Mouse (Mus musculus): ENCODE data around the gene Smco2. TPM values are rescaled to one million over a fixed set of nuclear protein-coding genes. Genes with fewer than 3 reads are reported as not detected.

The Smco2 gene
- polyA plus RNA-seq, 1 experiment from 2014 or later, result not detected

- 0 out of 2 replicates have a peak within 1 kb of the TSS, but pooled peaks have one; percentile 39 for H3K27ac ChIP-seq (replicated peaks)
- peak within 1 kb of the TSS; percentile 65 for H3K4me3 ChIP-seq
- peaks cover 8% of the 10 kb centered on the region for H3K27me3 ChIP-seq
- H3K9me3 ChIP-seq, result no peaks in the 10 kb centered on the region
- H3K36me3 ChIP-seq, result no peaks in the 10 kb centered on the region
- peaks cover 17% of the 10 kb centered on the region for H3K4me1 ChIP-seq
- WGBS, result under 1% methylated on average over 69 of the region's 80 CpGs
- peak within 1 kb of the TSS; percentile 82 for H3K4me2 ChIP-seq (replicated peaks)
- ATAC-seq (ENCODE audit: low FRiP score, low read depth), result peak; percentile 96
- peak within 1 kb of the TSS; percentile 68 for H3K9ac ChIP-seq (replicated peaks)
Measured at GRCm38 (mm10) chr6:146887958-146888659, 38.2 kb downstream of the Smco2 start, which contains the start of gene Ppfibp1. Gene Ppfibp1 (plus strand): TSS chr6:146888487.

- Histone ChIP-seq H3K4me3 (peak overlapping the region; percentile 65), H3K27ac (replicated peaks) (no peak overlapping the region), H3K4me1 (peaks cover 17% of the 10 kb centered on the region), H3K9ac (replicated peaks) (peak overlapping the region; percentile 68), H3K27me3 (peaks cover 8% of the 10 kb centered on the region), H3K36me3 (no peaks in the 10 kb centered on the region), H3K9me3 (no peaks in the 10 kb centered on the region), H3K4me2 (replicated peaks) (peak overlapping the region; percentile 82)
- 9% methylated on average over 23 of the region's 26 CpGs for WGBS
- peak; percentile 68 for ATAC-seq (ENCODE audit: low FRiP score, low read depth)
Measured at GRCm38 (mm10) chr6:146888660-146889490, 39.0 kb downstream of the Smco2 start.

- Histone ChIP-seq H3K27ac (replicated peaks) (no peak overlapping the region), H3K4me1 (peaks cover 17% of the 10 kb centered on the region), H3K4me2 (replicated peaks) (no peak overlapping the region), H3K36me3 (no peaks in the 10 kb centered on the region), H3K4me3 (no peak overlapping the region), H3K27me3 (peaks cover 8% of the 10 kb centered on the region), H3K9ac (replicated peaks) (no peak overlapping the region), H3K9me3 (no peaks in the 10 kb centered on the region)
- ATAC-seq (ENCODE audit: low FRiP score, low read depth), result no peak
- 60% methylated on average over 2 of the region's 2 CpGs for WGBS
Measured at GRCm38 (mm10) chr6:146890215-146890614, 40.3 kb downstream of the Smco2 start.

- Histone ChIP-seq H3K27me3 (peaks cover 8% of the 10 kb centered on the region), H3K4me1 (peaks cover 17% of the 10 kb centered on the region), H3K4me2 (replicated peaks) (no peak overlapping the region), H3K27ac (replicated peaks) (no peak overlapping the region), H3K36me3 (no peaks in the 10 kb centered on the region), H3K9ac (replicated peaks) (no peak overlapping the region), H3K4me3 (no peak overlapping the region), H3K9me3 (no peaks in the 10 kb centered on the region)
- no peak for ATAC-seq (ENCODE audit: low FRiP score, low read depth)
Measured at GRCm38 (mm10) chr6:146890633-146891032, 40.7 kb downstream of the Smco2 start.

GRCm38 (mm10) chr6:146893890-146894289 is 44.0 kb downstream of the Smco2 start:
- Histone ChIP-seq H3K4me2 (replicated peaks) (no peak overlapping the region), H3K9me3 (no peaks in the 10 kb centered on the region), H3K4me1 (peaks cover 14% of the 10 kb centered on the region), H3K27me3 (peaks cover 8% of the 10 kb centered on the region), H3K9ac (replicated peaks) (no peak overlapping the region), H3K4me3 (no peak overlapping the region), H3K36me3 (no peaks in the 10 kb centered on the region), H3K27ac (replicated peaks) (no peak overlapping the region)
- 84% methylated on average over 2 of the region's 2 CpGs for WGBS
- no peak for ATAC-seq (ENCODE audit: low FRiP score, low read depth)

GRCm38 (mm10) chr6:146898709-146899108 is 48.8 kb downstream of the Smco2 start:
- Histone ChIP-seq H3K4me2 (replicated peaks) (no peak overlapping the region), H3K36me3 (no peaks in the 10 kb centered on the region), H3K9ac (replicated peaks) (no peak overlapping the region), H3K4me3 (no peak overlapping the region), H3K27ac (replicated peaks) (no peak overlapping the region), H3K27me3 (no peaks in the 10 kb centered on the region), H3K9me3 (no peaks in the 10 kb centered on the region), H3K4me1 (no peaks in the 10 kb centered on the region)
- ATAC-seq (ENCODE audit: low FRiP score, low read depth), result no peak
- 83% methylated on average over 6 of the region's 6 CpGs for WGBS

GRCm38 (mm10) chr6:146899647-146900046 is 49.7 kb downstream of the Smco2 start:
- 77% methylated on average over 2 of the region's 2 CpGs for WGBS
- ATAC-seq (ENCODE audit: low FRiP score, low read depth), result no peak
- no peak overlapping the region for H3K4me2 ChIP-seq (replicated peaks)

GRCm38 (mm10) chr6:146901929-146902328 is 52.0 kb downstream of the Smco2 start:
- Histone ChIP-seq H3K27me3 (no peaks in the 10 kb centered on the region), H3K4me3 (no peak overlapping the region), H3K4me2 (replicated peaks) (no peak overlapping the region), H3K9ac (replicated peaks) (no peak overlapping the region), H3K36me3 (no peaks in the 10 kb centered on the region), H3K4me1 (no peaks in the 10 kb centered on the region), H3K27ac (replicated peaks) (no peak overlapping the region), H3K9me3 (no peaks in the 10 kb centered on the region)
- 90% methylated on average over 4 of the region's 4 CpGs for WGBS
- no peak for ATAC-seq (ENCODE audit: low FRiP score, low read depth)

More at GRCm38 (mm10) chr6:146899647-146900046, 49.7 kb downstream of the Smco2 start:
- Histone ChIP-seq H3K27me3 (no peaks in the 10 kb centered on the region), H3K9me3 (no peaks in the 10 kb centered on the region), H3K36me3 (no peaks in the 10 kb centered on the region), H3K4me1 (no peaks in the 10 kb centered on the region), H3K9ac (replicated peaks) (no peak overlapping the region), H3K4me3 (no peak overlapping the region), H3K27ac (replicated peaks) (no peak overlapping the region)

GRCm38 (mm10) chr6:146903632-146904031 is 53.7 kb downstream of the Smco2 start:
- Histone ChIP-seq H3K4me1 (no peaks in the 10 kb centered on the region), H3K9ac (replicated peaks) (no peak overlapping the region), H3K36me3 (no peaks in the 10 kb centered on the region), H3K4me2 (replicated peaks) (no peak overlapping the region), H3K27ac (replicated peaks) (no peak overlapping the region), H3K27me3 (no peaks in the 10 kb centered on the region), H3K4me3 (no peak overlapping the region), H3K9me3 (no peaks in the 10 kb centered on the region)
- ATAC-seq (ENCODE audit: low FRiP score, low read depth), result no peak
- WGBS, result 88% methylated on average over 2 of the region's 2 CpGs

- Histone ChIP-seq H3K27ac (replicated peaks) (no peak overlapping the region), H3K27me3 (no peaks in the 10 kb centered on the region), H3K4me2 (replicated peaks) (no peak overlapping the region), H3K4me3 (no peak overlapping the region), H3K4me1 (no peaks in the 10 kb centered on the region), H3K36me3 (no peaks in the 10 kb centered on the region), H3K9ac (replicated peaks) (no peak overlapping the region), H3K9me3 (no peaks in the 10 kb centered on the region)
- 79% methylated on average over 3 of the region's 3 CpGs for WGBS
- no peak for ATAC-seq (ENCODE audit: low FRiP score, low read depth)
Measured at GRCm38 (mm10) chr6:146904707-146905106, 54.8 kb downstream of the Smco2 start.

GRCm38 (mm10) chr6:146906000-146906786 is 56.3 kb downstream of the Smco2 start:
- no peaks in the 10 kb centered on the region for H3K36me3 ChIP-seq
- no peak overlapping the region for H3K4me2 ChIP-seq (replicated peaks)
- H3K27me3 ChIP-seq, result no peaks in the 10 kb centered on the region
- ATAC-seq (ENCODE audit: low FRiP score, low read depth), result no peak
- 94% methylated on average over 3 of the region's 3 CpGs for WGBS
- no peaks in the 10 kb centered on the region for H3K4me1 ChIP-seq
- no peak overlapping the region for H3K27ac ChIP-seq (replicated peaks)
- no peak overlapping the region for H3K9ac ChIP-seq (replicated peaks)
- H3K4me3 ChIP-seq, result no peak overlapping the region
- H3K9me3 ChIP-seq, result no peaks in the 10 kb centered on the region

Measured in midbrain, embryonic 12.5 days (tissue).